Mouse (Mus musculus): ENCODE data around the gene 4930453N24Rik.

The 4930453N24Rik gene

DNA sequence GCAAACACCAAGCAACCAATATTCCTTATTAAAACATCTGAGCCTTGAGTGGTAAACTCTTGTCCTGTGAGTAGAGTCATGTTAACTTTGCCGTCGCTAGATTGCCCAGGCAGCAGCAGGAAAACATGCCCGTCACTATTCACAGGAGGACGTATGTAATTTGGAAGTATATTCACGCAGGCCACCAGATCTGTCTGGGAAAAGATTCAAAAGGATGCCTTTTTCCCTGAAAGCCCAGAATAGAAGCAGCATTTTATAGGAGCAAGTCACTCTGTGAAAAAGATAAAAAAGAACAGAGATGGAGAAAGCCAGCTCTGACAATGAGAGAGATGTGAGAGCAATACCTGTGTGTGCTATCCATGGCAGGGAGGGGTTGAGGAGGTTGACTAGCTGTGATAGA, 49.4 kb downstream of the 4930453N24Rik start:
- no peak for DNase-seq (ENCODE audit: low read depth)

- DNase-seq (ENCODE audit: low read depth): no peak
These were observed 51.9 kb downstream of the 4930453N24Rik start for GRCm38 (mm10) chr16:64719096-64719495.

- no peak for DNase-seq (ENCODE audit: low read depth)
These were observed 53.1 kb downstream of the 4930453N24Rik start for GRCm38 (mm10) chr16:64717814-64718213.

- no peak for DNase-seq (ENCODE audit: low read depth)
These were observed 59.1 kb downstream of the 4930453N24Rik start for GRCm38 (mm10) chr16:64711816-64712215.
